Mouse (Mus musculus) embryonic stem cell, embryonic (primary cell): ENCODE results near the gene Ppp2r5c.

Experiments used
- CTCF ChIA-PET, 4 experiments: fragments of 300-600 bp in 2 of 4; fragments of 350-600 bp in 2 of 4; sonication (Branson Sonifier 250); formaldehyde crosslinking; loops; one replicate each; lab custom pipeline; 2022; ENCODE audit warnings: inconsistent platforms in 2 of 4; lab: Charles Lee
- POLR2A ChIA-PET, 4 experiments: fragments of 300-600 bp in 2 of 4; fragments of 350-600 bp in 2 of 4; sonication (Branson Sonifier 250); formaldehyde crosslinking; loops; one replicate each; lab custom pipeline; 2022; ENCODE audit warnings: antibody characterized with exemption in 4 of 4, inconsistent platforms in 1 of 4; lab: Charles Lee

Gene Ppp2r5c

GRCm38 (mm10) chr12:110507714-110508297 is 60.9 kb downstream of the Ppp2r5c start:
- CTCF ChIA-PET = interaction anchor here in 1 of 4 experiments (0.7 to 1.3 kb wide), 4 partner anchors 8 to 330 kb away, joined by 3 to 4 read pairs (median 3); no protein-coding TSS in a partner anchor
- POLR2A ChIA-PET = interaction anchor here in 2 of 4 experiments (0.6 to 14.3 kb wide), 12 partner anchors 9 to 194 kb away, joined by 3 to 135 read pairs (median 4); no protein-coding TSS in a partner anchor

DNA sequence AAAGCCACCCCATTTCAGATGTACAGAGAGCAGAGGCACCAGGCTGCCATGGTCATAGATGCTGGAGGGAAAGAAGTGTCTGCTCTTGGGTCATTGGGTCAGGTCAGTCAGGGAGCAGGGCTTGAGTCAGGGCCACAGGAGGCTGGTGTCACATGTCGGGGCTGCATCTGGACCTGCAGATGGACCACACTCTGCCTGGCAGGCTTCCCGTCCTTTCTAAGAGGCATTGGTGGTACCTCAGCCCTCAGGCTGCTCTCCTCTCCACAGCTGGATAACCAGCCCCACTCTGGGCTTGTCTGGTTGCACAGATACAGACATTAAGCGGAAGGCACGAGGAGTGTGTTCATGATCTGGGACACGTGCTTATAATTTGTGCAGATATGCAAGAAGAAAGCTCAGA is 61.8 kb downstream of the Ppp2r5c start:
- ChIA-PET CTCF (interaction anchor here in 2 of 4 experiments (0.7 to 1.3 kb wide), 2 partner anchors 20 to 90 kb away, joined by 4 to 5 read pairs; no protein-coding TSS in a partner anchor), POLR2A (interaction anchor here in 2 of 4 experiments (1.1 to 14.3 kb wide), 7 partner anchors 11 to 72 kb away, joined by 3 to 135 read pairs (median 5); no protein-coding TSS in a partner anchor)

GRCm38 (mm10) chr12:110510171-110510871 is 63.4 kb downstream of the Ppp2r5c start:
- POLR2A ChIA-PET = interaction anchor here in 2 of 4 experiments (0.9 to 14.3 kb wide), 12 partner anchors 9 to 176 kb away, joined by 3 to 135 read pairs (median 3); no protein-coding TSS in a partner anchor
- CTCF ChIA-PET = interaction anchor here in 1 of 4 experiments (1.3 kb wide), 1 partner anchor 13 kb away, joined by 3 read pairs; no protein-coding TSS in a partner anchor

- ChIA-PET POLR2A (interaction anchor here in 2 of 4 experiments (0.8 to 14.3 kb wide), 9 partner anchors 8 to 97 kb away, joined by 3 to 135 read pairs (median 4); no protein-coding TSS in a partner anchor), CTCF (no interaction called here)
These were observed 64.3 kb downstream of the Ppp2r5c start for GRCm38 (mm10) chr12:110511201-110511600.

- POLR2A ChIA-PET = interaction anchor here in 2 of 4 experiments (0.8 to 14.3 kb wide), 13 partner anchors 8 to 40 kb away, joined by 3 to 135 read pairs (median 10); no protein-coding TSS in a partner anchor
- CTCF ChIA-PET = interaction anchor here in 1 of 4 experiments (1.2 kb wide), 1 partner anchor 13 kb away, joined by 4 read pairs; no protein-coding TSS in a partner anchor
These were observed 65.0 kb downstream of the Ppp2r5c start for GRCm38 (mm10) chr12:110511856-110512433.

GRCm38 (mm10) chr12:110512884-110513283 is 66.0 kb downstream of the Ppp2r5c start:
- ChIA-PET POLR2A (interaction anchor here in 3 of 4 experiments (0.5 to 14.3 kb wide), 22 partner anchors 8 to 185 kb away, joined by 3 to 135 read pairs (median 4); no protein-coding TSS in a partner anchor), CTCF (interaction anchor here in 1 of 4 experiments (0.9 to 1.2 kb wide), 2 partner anchors 14 to 29 kb away, joined by 3 to 4 read pairs; no protein-coding TSS in a partner anchor)

DNA sequence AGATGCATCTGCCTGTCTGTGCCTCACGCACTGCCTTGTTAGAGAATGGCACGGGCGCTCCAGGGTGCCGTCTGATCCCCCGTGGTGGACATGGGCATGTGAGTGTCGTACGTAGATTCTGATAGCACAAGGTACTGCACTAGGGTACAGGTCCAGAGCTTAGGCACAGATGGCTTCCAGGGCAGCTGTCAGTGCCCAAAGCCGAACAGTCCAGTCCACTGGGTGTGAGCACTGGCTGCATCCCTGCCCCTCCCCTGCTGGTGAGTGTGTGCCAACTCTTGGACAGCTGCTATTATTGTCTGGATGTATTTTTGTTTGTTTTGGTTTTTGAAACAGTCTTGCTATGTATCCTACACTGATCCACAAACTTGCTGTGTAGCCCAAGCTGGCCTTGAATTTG is 68.8 kb downstream of the Ppp2r5c start:
- CTCF ChIA-PET = interaction anchor here in 3 of 4 experiments (0.6 to 1.3 kb wide), 3 partner anchors 43 to 62 kb away, joined by 3 to 4 read pairs (median 3); no protein-coding TSS in a partner anchor
- POLR2A ChIA-PET = interaction anchor here in 3 of 4 experiments (0.7 to 14.3 kb wide), 15 partner anchors 9 to 187 kb away, joined by 3 to 135 read pairs (median 3); partner anchors contain the start of gene Hsp90aa1 (in 1 of the 3)

- CTCF ChIA-PET = interaction anchor here in 2 of 4 experiments (0.6 kb wide), 2 partner anchors 15 to 1560 kb away, joined by 3 read pairs; no protein-coding TSS in a partner anchor
- POLR2A ChIA-PET = interaction anchor here (0.5 to 14.3 kb wide), 24 partner anchors 8 to 1782 kb away, joined by 3 to 135 read pairs (median 3); no protein-coding TSS in a partner anchor
These were observed 73.5 kb downstream of the Ppp2r5c start for GRCm38 (mm10) chr12:110520236-110520987.

- CTCF ChIA-PET = interaction anchor here (0.6 to 1.2 kb wide), 7 partner anchors 18 to 387 kb away, joined by 3 to 10 read pairs (median 4); no protein-coding TSS in a partner anchor
These were observed 76.6 kb downstream of the Ppp2r5c start for GRCm38 (mm10) chr12:110523526-110523925.

DNA sequence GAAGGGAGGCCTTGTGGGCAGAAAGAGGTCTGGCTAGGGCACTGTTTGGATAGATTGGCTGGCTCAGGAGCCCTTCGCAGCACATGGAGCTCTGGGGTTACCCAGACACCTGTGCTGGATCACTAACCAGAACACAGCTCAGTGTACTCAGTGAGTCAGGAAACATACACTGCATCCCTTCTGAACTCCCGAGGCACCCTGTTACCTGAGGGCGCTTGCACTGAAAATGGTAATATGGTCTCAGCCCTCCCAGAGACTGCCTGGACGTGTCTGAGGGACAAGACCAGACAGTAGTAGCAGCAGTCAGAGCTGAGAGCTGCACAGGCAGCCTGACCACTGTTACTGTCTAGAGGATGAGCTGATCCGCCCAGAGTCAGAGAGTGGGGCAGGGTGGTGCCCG is 85.8 kb downstream of the Ppp2r5c start:
- CTCF ChIA-PET = interaction anchor here in 3 of 4 experiments (1.1 to 1.3 kb wide), 3 partner anchors 9 to 14 kb away, joined by 3 to 6 read pairs (median 4); no protein-coding TSS in a partner anchor
- POLR2A ChIA-PET = interaction anchor here (0.6 to 3.4 kb wide), 37 partner anchors 9 to 346 kb away, joined by 3 to 16 read pairs (median 4); partner anchors contain the start of gene Ppp2r5c (in 1 of the 4)

More at GRCm38 (mm10) chr12:110523526-110523925, 76.6 kb downstream of the Ppp2r5c start:
- POLR2A ChIA-PET = interaction anchor here (0.5 to 3.3 kb wide), 21 partner anchors 9 to 1643 kb away, joined by 3 to 14 read pairs (median 3); no protein-coding TSS in a partner anchor

- ChIA-PET POLR2A (interaction anchor here (0.5 to 3.4 kb wide), 36 partner anchors 8 to 347 kb away, joined by 3 to 16 read pairs (median 4); no protein-coding TSS in a partner anchor), CTCF (interaction anchor here in 3 of 4 experiments (1.1 to 1.3 kb wide), 3 partner anchors 9 to 14 kb away, joined by 3 to 6 read pairs (median 4); no protein-coding TSS in a partner anchor)
These were observed 86.2 kb downstream of the Ppp2r5c start for GRCm38 (mm10) chr12:110533151-110533550.

DNA sequence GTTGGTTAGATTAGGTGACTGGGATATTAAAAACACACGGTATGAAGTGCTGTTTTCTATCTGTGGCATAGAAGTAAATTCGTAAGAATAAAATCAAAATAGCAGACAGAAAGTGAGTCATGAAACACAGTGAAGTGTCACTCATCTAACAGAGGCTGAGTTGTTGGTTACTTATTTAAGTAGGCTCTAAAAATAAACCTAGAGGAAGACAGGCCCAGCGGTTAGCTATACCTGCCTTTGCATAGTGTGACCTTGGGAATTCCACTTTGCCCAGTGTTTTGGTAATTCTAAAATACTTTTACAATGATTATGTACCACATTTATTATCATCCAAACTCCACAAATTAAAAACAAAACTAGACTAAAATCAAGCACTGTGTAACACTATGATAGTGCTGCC is 86.9 kb downstream of the Ppp2r5c start:
- ChIA-PET CTCF (interaction anchor here (0.6 to 1.2 kb wide), 4 partner anchors 8 to 892 kb away, joined by 3 to 6 read pairs (median 4); no protein-coding TSS in a partner anchor), POLR2A (interaction anchor here in 3 of 4 experiments (0.6 to 3.4 kb wide), 16 partner anchors 8 to 296 kb away, joined by 3 to 16 read pairs (median 4); no protein-coding TSS in a partner anchor)

DNA sequence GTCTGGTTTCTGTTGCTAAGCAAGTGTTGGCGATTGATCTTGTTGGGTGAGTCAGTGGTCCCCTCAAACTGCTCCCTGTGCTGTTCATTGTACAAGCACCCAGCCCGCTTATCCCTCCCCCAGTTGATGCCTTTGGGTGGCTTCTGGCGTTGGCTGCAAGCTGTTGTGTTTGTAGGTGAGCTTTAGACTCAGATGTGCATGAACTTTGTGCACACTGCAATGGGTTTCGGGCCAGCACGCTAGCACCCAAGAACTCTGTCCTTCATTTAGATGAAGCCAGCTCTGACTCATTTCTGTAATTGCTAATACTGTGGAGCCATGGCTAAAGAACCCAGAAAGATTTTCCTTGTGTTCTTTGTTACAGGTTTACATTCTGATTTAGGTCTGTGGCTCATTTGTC is 88.4 kb downstream of the Ppp2r5c start:
- CTCF ChIA-PET = interaction anchor here in 2 of 4 experiments (0.7 to 0.9 kb wide), 3 partner anchors 11 to 19 kb away, joined by 3 read pairs; no protein-coding TSS in a partner anchor
- POLR2A ChIA-PET = interaction anchor here in 2 of 4 experiments (1.0 to 1.6 kb wide), 3 partner anchors 8 to 31 kb away, joined by 3 to 4 read pairs (median 3); no protein-coding TSS in a partner anchor

- POLR2A ChIA-PET = interaction anchor here in 2 of 4 experiments (0.8 to 2.2 kb wide), 4 partner anchors 10 to 66 kb away, joined by 3 to 5 read pairs (median 4); no protein-coding TSS in a partner anchor
- CTCF ChIA-PET = no interaction called here
These were observed 90.8 kb downstream of the Ppp2r5c start for GRCm38 (mm10) chr12:110537751-110538150.

DNA sequence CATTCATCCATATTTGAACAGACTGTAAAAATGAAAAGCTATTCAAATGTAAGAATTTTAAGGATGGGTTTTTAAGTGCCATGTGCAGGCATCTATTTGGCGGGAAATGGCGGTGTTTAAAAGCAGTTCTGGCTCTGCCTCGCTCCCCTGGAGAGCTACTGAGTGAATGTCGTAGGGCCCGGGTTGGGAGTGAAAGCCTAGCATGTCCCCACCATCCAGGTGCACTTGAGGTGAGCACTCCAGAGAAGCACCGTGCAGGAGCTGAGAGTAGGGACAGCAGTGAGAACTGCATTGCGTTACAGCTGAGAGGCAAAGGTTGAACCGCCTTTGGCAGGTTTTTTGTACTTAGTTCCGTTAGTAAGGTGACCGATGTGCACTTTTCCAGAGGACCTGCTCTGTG is 92.4 kb downstream of the Ppp2r5c start:
- ChIA-PET POLR2A (interaction anchor here in 3 of 4 experiments (0.6 to 2.1 kb wide), 30 partner anchors 9 to 85 kb away, joined by 3 to 12 read pairs (median 3); no protein-coding TSS in a partner anchor), CTCF (interaction anchor here in 2 of 4 experiments (0.9 to 1.5 kb wide), 6 partner anchors 11 to 85 kb away, joined by 3 to 4 read pairs (median 4); no protein-coding TSS in a partner anchor)

- CTCF ChIA-PET = interaction anchor here in 2 of 4 experiments (0.9 to 1.5 kb wide), 6 partner anchors 10 to 85 kb away, joined by 3 to 4 read pairs (median 4); no protein-coding TSS in a partner anchor
These were observed 92.9 kb downstream of the Ppp2r5c start for GRCm38 (mm10) chr12:110539798-110540197.

More at GRCm38 (mm10) chr12:110539798-110540197, 92.9 kb downstream of the Ppp2r5c start:
- POLR2A ChIA-PET = interaction anchor here (0.6 to 2.1 kb wide), 33 partner anchors 8 to 86 kb away, joined by 3 to 12 read pairs (median 3); no protein-coding TSS in a partner anchor
